Mouse (Mus musculus) heart, embryonic 12.5 days (tissue): ENCODE data around the gene Chrm3. TPM values are rescaled to one million over a fixed set of nuclear protein-coding genes. Genes with fewer than 3 reads are reported as not detected.

Source experiments
- ATAC-seq: fragments of 200-750 bp; cut with Nextera tagmentation; 2 replicates; pipeline ENCODE4 v1.8.0; 2017; ENCODE audit warnings: moderate TSS enrichment, moderate library complexity; ENCODE audit not compliant: insufficient number of reproducible peaks, low FRiP score
- H3K27ac ChIP-seq: fragments of 300-500 bp; sonication (generic); 2 replicates; pipeline ENCODE4 v1.5.1; 2016; ENCODE audit warnings: mild to moderate bottlenecking, moderate library complexity; ENCODE audit not compliant: poor library complexity, severe bottlenecking
- H3K27me3 ChIP-seq: fragments of 300-500 bp; sonication (generic); replicated peaks from 2 replicates; pipeline ENCODE4 v1.6.1; 2016; ENCODE audit warnings: mild to moderate bottlenecking, moderate library complexity
- H3K36me3 ChIP-seq: fragments of 300-500 bp; sonication (generic); 2 replicates; pipeline ENCODE4 v1.6.1; 2016; ENCODE audit warnings: mild to moderate bottlenecking, moderate library complexity
- H3K4me1 ChIP-seq: fragments of 300-500 bp; sonication (generic); replicated peaks from 2 replicates; pipeline ENCODE4 v1.6.1; 2016; ENCODE audit warnings: mild to moderate bottlenecking
- H3K4me2 ChIP-seq: fragments of 300-500 bp; sonication (generic); 2 replicates; pipeline ENCODE4 v1.6.1; 2016; ENCODE audit warnings: mild to moderate bottlenecking, moderate library complexity
- H3K4me3 ChIP-seq: fragments of 300-500 bp; sonication (generic); 2 replicates; pipeline ENCODE4 v1.5.1; 2016; ENCODE audit warnings: mild to moderate bottlenecking
- H3K9ac ChIP-seq: fragments of 300-500 bp; sonication (generic); 2 replicates; pipeline ENCODE4 v1.6.1; 2016; ENCODE audit warnings: mild to moderate bottlenecking, moderate library complexity
- H3K9me3 ChIP-seq: fragments of 300-500 bp; sonication (generic); replicated peaks from 2 replicates; pipeline ENCODE4 v1.6.1; 2016; ENCODE audit warnings: mild to moderate bottlenecking, moderate library complexity
- WGBS: fragments of 180-500 bp; shearing (Covaris S2); methylation state at CpG from one replicate; pipeline ENCODE4 v1.1.7; 2016; 5-methylcytosine and 5-hydroxymethylcytosine counted together
- polyA plus RNA-seq: library from polyadenylated mRNA; unstranded; fragments of >200 nt; fragmentation: Nextera tagmentation; extraction: Ambion mirVana; gene quantifications from 2 replicates; pipeline ENCODE4 v1.2.1, GENCODE M21; 2016

Gene Chrm3
- polyA plus RNA-seq, 1 experiment from 2014 or later, result 0.61 TPM

GRCm38 (mm10) chr13:10309811-10310210 lies 50.8 kb downstream of the Chrm3 start:
- Histone ChIP-seq H3K27me3 (no peaks in the 10 kb centered on the region), H3K36me3 (no peaks in the 10 kb centered on the region), H3K9me3 (no peaks in the 10 kb centered on the region), H3K4me1 (no peaks in the 10 kb centered on the region), H3K4me2 (no peak overlapping the region), H3K4me3 (no peak overlapping the region), H3K9ac (no peak overlapping the region), H3K27ac (no peak overlapping the region)
- ATAC-seq, result no peak

- H3K27me3 ChIP-seq, result no peaks in the 10 kb centered on the region
- H3K27ac ChIP-seq, result no peak overlapping the region
- no peak overlapping the region for H3K4me3 ChIP-seq
- H3K9me3 ChIP-seq, result no peaks in the 10 kb centered on the region
- 52% methylated on average over 2 of the region's 2 CpGs for WGBS
- no peak overlapping the region for H3K9ac ChIP-seq
- H3K36me3 ChIP-seq, result no peaks in the 10 kb centered on the region
- no peaks in the 10 kb centered on the region for H3K4me1 ChIP-seq
- ATAC-seq, result no peak
- H3K4me2 ChIP-seq, result no peak overlapping the region
These were observed 65.5 kb downstream of the Chrm3 start for GRCm38 (mm10) chr13:10295160-10295559.

GRCm38 (mm10) chr13:10284331-10284730 lies 76.3 kb downstream of the Chrm3 start:
- no peak overlapping the region for H3K4me3 ChIP-seq
- no peaks in the 10 kb centered on the region for H3K36me3 ChIP-seq
- no peaks in the 10 kb centered on the region for H3K9me3 ChIP-seq
- no peaks in the 10 kb centered on the region for H3K27me3 ChIP-seq
- ATAC-seq, result no peak
- 77% methylated on average over 4 of the region's 4 CpGs for WGBS
- H3K27ac ChIP-seq, result no peak overlapping the region
- no peak overlapping the region for H3K9ac ChIP-seq
- no peaks in the 10 kb centered on the region for H3K4me1 ChIP-seq
- H3K4me2 ChIP-seq, result no peak overlapping the region

- 64% methylated on average over 1 of the region's 1 CpGs for WGBS
- H3K27me3 ChIP-seq, result no peaks in the 10 kb centered on the region
These were observed 85.7 kb downstream of the Chrm3 start for GRCm38 (mm10) chr13:10274907-10275306.

GRCm38 (mm10) chr13:10263784-10264183 lies 96.9 kb downstream of the Chrm3 start:
- 78% methylated on average over 3 of the region's 3 CpGs for WGBS
- H3K27me3 ChIP-seq, result no peaks in the 10 kb centered on the region

More at GRCm38 (mm10) chr13:10274907-10275306, 85.7 kb downstream of the Chrm3 start:
- Histone ChIP-seq H3K27ac (no peak overlapping the region), H3K4me3 (no peak overlapping the region), H3K4me2 (no peak overlapping the region), H3K36me3 (no peaks in the 10 kb centered on the region), H3K9me3 (no peaks in the 10 kb centered on the region; the same call in 1 of the 2 replicates), H3K4me1 (no peaks in the 10 kb centered on the region), H3K9ac (no peak overlapping the region)
- ATAC-seq, result no peak

GRCm38 (mm10) chr13:10253049-10253448 lies 107.6 kb downstream of the Chrm3 start:
- ATAC-seq, result no peak

More at GRCm38 (mm10) chr13:10263784-10264183, 96.9 kb downstream of the Chrm3 start:
- H3K4me3 ChIP-seq, result no peak overlapping the region
- no peaks in the 10 kb centered on the region for H3K9me3 ChIP-seq
- H3K36me3 ChIP-seq, result no peaks in the 10 kb centered on the region
- no peak overlapping the region for H3K4me2 ChIP-seq
- H3K27ac ChIP-seq, result no peak overlapping the region
- H3K4me1 ChIP-seq, result no peaks in the 10 kb centered on the region
- H3K9ac ChIP-seq, result no peak overlapping the region
- no peak for ATAC-seq

GRCm38 (mm10) chr13:10251499-10252179 lies 109.0 kb downstream of the Chrm3 start:
- Histone ChIP-seq H3K9ac (no peak overlapping the region), H3K27ac (no peak overlapping the region), H3K36me3 (no peaks in the 10 kb centered on the region), H3K4me3 (no peak overlapping the region), H3K4me2 (no peak overlapping the region), H3K27me3 (no peaks in the 10 kb centered on the region), H3K9me3 (no peaks in the 10 kb centered on the region), H3K4me1 (no peaks in the 10 kb centered on the region)
- ATAC-seq, result no peak
- 80% methylated on average over 5 of the region's 5 CpGs for WGBS

More at GRCm38 (mm10) chr13:10253049-10253448, 107.6 kb downstream of the Chrm3 start:
- H3K4me2 ChIP-seq, result no peak overlapping the region
- H3K27me3 ChIP-seq, result no peaks in the 10 kb centered on the region
- H3K4me1 ChIP-seq, result no peaks in the 10 kb centered on the region
- H3K4me3 ChIP-seq, result no peak overlapping the region
- no peaks in the 10 kb centered on the region for H3K9me3 ChIP-seq
- H3K9ac ChIP-seq, result no peak overlapping the region
- H3K36me3 ChIP-seq, result no peaks in the 10 kb centered on the region
- H3K27ac ChIP-seq, result no peak overlapping the region

GRCm38 (mm10) chr13:10244243-10244998 lies 116.2 kb downstream of the Chrm3 start:
- Histone ChIP-seq H3K4me1 (no peaks in the 10 kb centered on the region), H3K27me3 (no peaks in the 10 kb centered on the region), H3K36me3 (no peaks in the 10 kb centered on the region), H3K4me2 (no peak overlapping the region), H3K9me3 (no peaks in the 10 kb centered on the region), H3K4me3 (no peak overlapping the region), H3K9ac (no peak overlapping the region), H3K27ac (no peak overlapping the region)
- 39% methylated on average over 1 of the region's 1 CpGs for WGBS
- ATAC-seq, result no peak

GRCm38 (mm10) chr13:10240238-10240637 lies 120.4 kb downstream of the Chrm3 start:
- 73% methylated on average over 3 of the region's 3 CpGs for WGBS
- H3K9ac ChIP-seq, result no peak overlapping the region

GRCm38 (mm10) chr13:10239825-10240224 lies 120.8 kb downstream of the Chrm3 start:
- no peak for ATAC-seq
- Histone ChIP-seq H3K9ac (no peak overlapping the region), H3K36me3 (no peaks in the 10 kb centered on the region), H3K27me3 (no peaks in the 10 kb centered on the region), H3K4me2 (no peak overlapping the region), H3K4me1 (no peaks in the 10 kb centered on the region), H3K9me3 (no peaks in the 10 kb centered on the region), H3K27ac (no peak overlapping the region), H3K4me3 (no peak overlapping the region)
- 62% methylated on average over 4 of the region's 4 CpGs for WGBS

More at GRCm38 (mm10) chr13:10240238-10240637, 120.4 kb downstream of the Chrm3 start:
- ATAC-seq, result no peak
- no peak overlapping the region for H3K4me2 ChIP-seq
- no peaks in the 10 kb centered on the region for H3K9me3 ChIP-seq
- no peaks in the 10 kb centered on the region for H3K27me3 ChIP-seq
- H3K27ac ChIP-seq, result no peak overlapping the region
- H3K4me3 ChIP-seq, result no peak overlapping the region
- no peaks in the 10 kb centered on the region for H3K36me3 ChIP-seq
- no peaks in the 10 kb centered on the region for H3K4me1 ChIP-seq

GRCm38 (mm10) chr13:10237616-10238015 lies 123.0 kb downstream of the Chrm3 start:
- no peak overlapping the region for H3K9ac ChIP-seq
- H3K4me1 ChIP-seq, result no peaks in the 10 kb centered on the region
- no peak for ATAC-seq
- 62% methylated on average over 2 of the region's 2 CpGs for WGBS
- no peaks in the 10 kb centered on the region for H3K9me3 ChIP-seq
- H3K4me2 ChIP-seq, result no peak overlapping the region
- H3K36me3 ChIP-seq, result no peaks in the 10 kb centered on the region
- H3K27ac ChIP-seq, result no peak overlapping the region
- no peak overlapping the region for H3K4me3 ChIP-seq
- H3K27me3 ChIP-seq, result no peaks in the 10 kb centered on the region
